ENCODE assay signal across 19 mouse cellular contexts in genomic region chr2:103742821-103743220, GRCm38 (mm10).
"Had no signal": no experiment of that assay in that cellular context is flagged by ENCODE, and none has a peak within 500 bp of the region (broad histone marks: within the 10 kb centered on the region; RNA-seq: fewer than 3 reads in every experiment).

No protein-coding gene starts in this region.

- H3K4me1 ChIP-seq: heart, embryonic 12.5 days; heart, embryonic 13.5 days; heart, embryonic 15.5 days; hindbrain, embryonic 10.5 days; hindbrain, embryonic 12.5 days; hindbrain, embryonic 13.5 days; hindbrain, embryonic 15.5 days; intestine, embryonic 15.5 days; kidney, embryonic 15.5 days had no signal

- DNase-seq: heart, postnatal 4 days; kidney, adult 18-20 months; kidney, postnatal 25 days; kidney, postnatal 4 days; layer of hippocampus, adult 9-11 months; layer of hippocampus, postnatal 36 days had no signal

- H3K27me3 ChIP-seq: heart, embryonic 12.5 days; heart, embryonic 13.5 days; heart, embryonic 15.5 days; hindbrain, embryonic 12.5 days; hindbrain, embryonic 13.5 days; hindbrain, embryonic 15.5 days; intestine, embryonic 15.5 days; kidney, embryonic 15.5 days had no signal

- H3K27ac ChIP-seq: heart, embryonic 13.5 days; heart, embryonic 15.5 days; hindbrain, embryonic 12.5 days; hindbrain, embryonic 13.5 days; hindbrain, embryonic 14.5 days; hindbrain, embryonic 15.5 days; hindbrain, postnatal 0 days; intestine, embryonic 15.5 days; kidney, embryonic 15.5 days; kidney, postnatal 0 days; layer of hippocampus, adult 2 months had no signal

- H3K4me3 ChIP-seq: heart, embryonic 12.5 days; heart, embryonic 13.5 days; heart, embryonic 15.5 days; hindbrain, embryonic 10.5 days; hindbrain, embryonic 12.5 days; hindbrain, embryonic 13.5 days; hindbrain, embryonic 15.5 days; intestine, embryonic 15.5 days; kidney, embryonic 15.5 days; layer of hippocampus, adult 2 months had no signal

- H3K9me3 ChIP-seq: heart, embryonic 12.5 days; heart, embryonic 13.5 days; heart, embryonic 15.5 days; hindbrain, embryonic 10.5 days; hindbrain, embryonic 12.5 days; hindbrain, embryonic 13.5 days; hindbrain, embryonic 15.5 days; intestine, embryonic 15.5 days; kidney, embryonic 15.5 days had no signal
